Mouse (Mus musculus) midbrain, embryonic 16.5 days (tissue): Measurements from ENCODE around the gene Tppp3. TPM values are rescaled to one million over a fixed set of nuclear protein-coding genes. Genes with fewer than 3 reads are reported as not detected.

Experiments
- ATAC-seq: fragments of 200-750 bp; cut with Nextera tagmentation; 2 replicates; pipeline ENCODE4 v1.8.0; 2017; ENCODE audit warnings: moderate TSS enrichment
- H3K27ac ChIP-seq: fragments of 300-500 bp; sonication (generic); 2 replicates; pipeline ENCODE4 v1.5.1; 2014; ENCODE audit warnings: mild to moderate bottlenecking, low read length, mixed read lengths
- H3K27me3 ChIP-seq: fragments of 300-500 bp; sonication (generic); 2 replicates; pipeline ENCODE4 v1.6.1; 2014; ENCODE audit warnings: low read depth, low read length, mixed read lengths; ENCODE audit not compliant: control insufficient read depth, insufficient read depth
- H3K36me3 ChIP-seq: fragments of 300-500 bp; sonication (generic); 2 replicates; pipeline ENCODE4 v1.6.1; 2014; ENCODE audit warnings: mild to moderate bottlenecking, low read length, moderate library complexity, mixed read lengths; ENCODE audit not compliant: control insufficient read depth, insufficient read depth
- H3K4me1 ChIP-seq: fragments of 300-500 bp; sonication (generic); 2 replicates; pipeline ENCODE4 v1.6.1; 2014; ENCODE audit warnings: mild to moderate bottlenecking, low read length, mixed read lengths; ENCODE audit not compliant: control insufficient read depth, insufficient read depth
- H3K4me2 ChIP-seq: fragments of 300-500 bp; sonication (generic); 2 replicates; pipeline ENCODE4 v1.6.1; 2014; ENCODE audit warnings: mild to moderate bottlenecking, low read length, mixed read lengths
- H3K4me3 ChIP-seq: fragments of 300-500 bp; sonication (generic); 2 replicates; pipeline ENCODE4 v1.5.1; 2014; ENCODE audit warnings: low read depth, mild to moderate bottlenecking, low read length, moderate library complexity, mixed read lengths
- H3K9ac ChIP-seq: fragments of 300-500 bp; sonication (generic); 2 replicates; pipeline ENCODE4 v1.6.1; 2014; ENCODE audit warnings: low read depth, low read length, mixed read lengths
- H3K9me3 ChIP-seq: fragments of 300-500 bp; sonication (generic); replicated peaks from 2 replicates; pipeline ENCODE4 v1.6.1; 2014; ENCODE audit warnings: mild to moderate bottlenecking, low read length, mixed read lengths; ENCODE audit not compliant: control insufficient read depth, poor library complexity, severe bottlenecking
- WGBS: fragments of 180-500 bp; shearing (Covaris S2); extraction: QIAGEN DNeasy Blood & Tissue Kit; methylation state at CpG from one replicate; pipeline ENCODE4 v1.1.7; 2014; 5-methylcytosine and 5-hydroxymethylcytosine counted together
- polyA plus RNA-seq: library from polyadenylated mRNA; unstranded; fragments of >200 nt; fragmentation: Nextera tagmentation; extraction: Ambion mirVana; gene quantifications from 2 replicates; pipeline ENCODE4 v1.2.1, GENCODE M21; 2015

Tppp3 gene
- polyA plus RNA-seq, 1 experiment from 2014 or later, result 159 TPM

DNA sequence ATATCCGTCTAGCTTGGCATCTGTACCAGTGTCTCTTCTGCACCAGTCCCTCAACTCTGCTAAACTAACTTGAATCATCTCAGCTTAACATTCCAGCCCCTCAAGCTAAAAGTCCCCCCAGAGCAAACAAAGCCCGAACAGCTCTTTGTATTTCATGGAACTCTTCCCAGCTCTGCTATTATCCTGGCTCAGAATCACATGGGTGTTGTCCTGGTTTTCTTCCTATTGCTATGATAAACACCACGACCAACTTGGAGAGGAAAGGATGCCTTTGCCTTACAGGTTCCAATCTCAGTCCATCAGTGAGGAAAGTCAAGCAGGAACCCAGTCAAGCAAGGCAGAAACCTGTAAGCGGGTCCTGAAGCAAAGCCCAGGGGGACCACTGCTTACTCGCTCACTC lies 37.8 kb downstream of the Tppp3 start:
- no peaks in the 10 kb centered on the region for H3K36me3 ChIP-seq
- H3K4me1 ChIP-seq, result peaks cover 12% of the 10 kb centered on the region
- no peak overlapping the region for H3K4me3 ChIP-seq
- WGBS, result 22% methylated on average over 5 of the region's 5 CpGs
- no peak overlapping the region for H3K27ac ChIP-seq
- no peaks in the 10 kb centered on the region for H3K27me3 ChIP-seq
- H3K4me2 ChIP-seq, result no peak overlapping the region
- no peak for ATAC-seq
- no peak overlapping the region for H3K9ac ChIP-seq
- H3K9me3 ChIP-seq, result no peaks in the 10 kb centered on the region

DNA sequence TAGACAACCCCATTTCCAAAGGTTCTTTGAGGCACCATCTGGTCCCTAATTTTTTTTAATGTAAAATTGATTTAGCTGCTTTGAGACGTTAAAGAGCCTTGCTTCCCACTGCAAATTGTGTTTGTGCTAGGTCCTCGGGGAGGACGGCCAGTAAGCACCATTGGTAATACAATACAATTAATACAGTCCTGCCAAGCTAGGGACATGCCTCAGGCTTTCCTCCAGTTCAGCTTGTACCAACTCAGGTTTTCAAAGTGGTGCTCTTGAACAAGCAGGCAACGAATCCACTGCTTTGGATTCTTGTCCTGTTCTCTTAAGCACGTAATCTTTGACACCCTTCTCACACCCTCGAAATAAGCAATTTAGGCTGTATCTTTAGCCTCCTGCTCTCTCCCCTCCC lies 38.3 kb downstream of the Tppp3 start:
- Histone ChIP-seq H3K4me2 (no peak overlapping the region), H3K9ac (no peak overlapping the region), H3K27me3 (no peaks in the 10 kb centered on the region), H3K4me3 (no peak overlapping the region), H3K36me3 (no peaks in the 10 kb centered on the region), H3K4me1 (peaks cover 12% of the 10 kb centered on the region), H3K9me3 (no peaks in the 10 kb centered on the region), H3K27ac (0 out of 2 replicates have a peak overlapping the region, but pooled peaks have one; percentile 13)
- 23% methylated on average over 6 of the region's 6 CpGs for WGBS
- no peak for ATAC-seq

DNA sequence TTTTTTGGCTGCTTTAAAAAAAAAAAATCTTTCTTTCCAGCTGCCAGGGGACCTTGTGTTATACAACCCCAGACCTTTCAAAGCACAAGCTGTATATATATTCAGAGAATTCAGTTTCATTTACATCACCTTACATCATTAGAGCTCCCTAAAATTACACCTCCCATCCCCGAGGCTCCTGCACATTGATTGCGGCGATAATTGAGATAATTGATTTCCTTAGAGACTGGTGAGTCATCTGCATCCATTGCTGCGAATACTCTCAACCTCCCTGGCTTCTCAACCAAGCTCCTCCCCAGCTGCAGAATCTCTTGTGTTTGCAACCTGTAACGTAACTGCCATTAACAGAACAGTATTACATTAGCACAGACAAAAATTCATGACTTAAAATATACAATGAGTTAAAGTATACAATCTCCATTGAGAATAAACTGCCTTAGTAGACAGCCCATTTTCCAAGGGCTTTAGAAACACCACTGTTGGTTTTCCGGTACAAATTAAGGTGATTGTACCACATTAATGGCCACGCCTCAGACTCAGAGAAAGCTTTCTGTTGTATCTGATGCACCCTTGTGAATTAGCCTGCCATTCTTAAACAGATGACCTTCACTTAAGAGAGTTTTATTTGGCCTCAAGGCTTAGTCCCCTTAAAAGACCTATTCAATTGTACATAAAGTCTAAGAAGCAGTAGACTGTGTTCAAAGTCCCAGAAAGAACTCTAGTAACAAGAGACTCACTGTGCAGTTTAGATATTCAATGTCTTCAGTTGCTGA lies 39.4 kb downstream of the Tppp3 start:
- H3K27me3 ChIP-seq, result no peaks in the 10 kb centered on the region
- H3K36me3 ChIP-seq, result no peaks in the 10 kb centered on the region
- H3K4me2 ChIP-seq, result no peak overlapping the region
- ATAC-seq, result no peak
- peaks cover 12% of the 10 kb centered on the region for H3K4me1 ChIP-seq
- no peak overlapping the region for H3K27ac ChIP-seq
- H3K4me3 ChIP-seq, result no peak overlapping the region
- no peaks in the 10 kb centered on the region for H3K9me3 ChIP-seq
- WGBS, result 45% methylated on average over 7 of the region's 7 CpGs
- no peak overlapping the region for H3K9ac ChIP-seq

- Histone ChIP-seq H3K27me3 (no peaks in the 10 kb centered on the region), H3K9ac (no peak overlapping the region), H3K9me3 (no peaks in the 10 kb centered on the region), H3K4me1 (peaks cover 4% of the 10 kb centered on the region; the same call in 1 of the 2 replicates), H3K4me2 (no peak overlapping the region), H3K4me3 (no peak overlapping the region), H3K36me3 (no peaks in the 10 kb centered on the region), H3K27ac (no peak overlapping the region)
- WGBS, result 81% methylated on average over 6 of the region's 6 CpGs
- ATAC-seq, result no peak
Observed at GRCm38 (mm10) chr8:105426878-105427277, 44.4 kb downstream of the Tppp3 start.

DNA sequence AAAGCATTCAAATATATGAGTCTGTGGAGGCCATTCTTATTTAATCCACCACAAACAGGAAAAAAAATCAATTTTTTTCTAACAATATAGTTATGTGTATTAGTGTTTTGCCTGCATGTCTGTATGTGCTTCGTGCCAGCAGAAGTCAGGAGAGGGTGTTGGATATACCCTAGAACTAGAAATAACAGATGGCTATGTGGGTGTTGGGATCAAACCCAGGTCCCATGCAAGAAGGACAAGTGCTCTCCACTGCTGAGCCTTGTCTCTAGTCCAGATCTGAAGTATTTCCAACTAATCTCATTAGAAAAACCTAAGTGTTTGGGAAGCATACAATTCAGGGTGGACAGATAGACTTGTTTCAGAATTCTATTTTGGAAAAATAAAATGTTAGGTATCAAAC lies 49.3 kb downstream of the Tppp3 start:
- H3K9ac ChIP-seq, result no peak overlapping the region
- H3K27me3 ChIP-seq, result no peaks in the 10 kb centered on the region
- no peak overlapping the region for H3K4me2 ChIP-seq
- no peaks in the 10 kb centered on the region for H3K9me3 ChIP-seq
- no peak overlapping the region for H3K4me3 ChIP-seq
- ATAC-seq, result no peak
- H3K36me3 ChIP-seq, result no peaks in the 10 kb centered on the region
- no peak overlapping the region for H3K27ac ChIP-seq
- no peaks in the 10 kb centered on the region for H3K4me1 ChIP-seq
- WGBS, result 74% methylated on average over 1 of the region's 1 CpGs

DNA sequence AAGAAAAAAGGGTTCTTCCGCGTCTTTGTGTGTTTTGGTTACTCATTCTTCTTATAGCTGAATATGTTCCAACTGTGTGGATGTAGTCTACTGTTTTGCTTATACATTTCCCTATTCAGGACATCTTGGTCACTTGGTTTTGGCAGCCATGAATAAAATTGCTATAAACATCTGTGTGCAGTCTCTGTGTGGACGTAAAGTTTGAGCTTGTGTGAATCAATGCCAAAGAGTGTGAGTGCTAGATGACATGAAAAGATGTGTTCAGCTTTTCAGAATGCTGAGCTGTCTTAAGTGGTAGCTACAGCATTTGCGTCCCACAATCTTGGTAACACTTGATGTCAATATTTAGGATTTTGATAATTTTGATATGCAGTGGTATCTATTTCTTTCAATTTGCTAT lies 51.5 kb downstream of the Tppp3 start:
- H3K27me3 ChIP-seq, result no peaks in the 10 kb centered on the region

GRCm38 (mm10) chr8:105418992-105419391 lies 52.3 kb downstream of the Tppp3 start:
- H3K4me2 ChIP-seq, result no peak overlapping the region
- H3K4me1 ChIP-seq, result no peaks in the 10 kb centered on the region
- no peak overlapping the region for H3K9ac ChIP-seq
- H3K27ac ChIP-seq, result no peak overlapping the region
- H3K9me3 ChIP-seq, result no peaks in the 10 kb centered on the region
- H3K4me3 ChIP-seq, result no peak overlapping the region
- ATAC-seq, result no peak
- 67% methylated on average over 2 of the region's 2 CpGs for WGBS
- no peaks in the 10 kb centered on the region for H3K36me3 ChIP-seq
- H3K27me3 ChIP-seq, result no peaks in the 10 kb centered on the region

More for the DNA sequence above, 51.5 kb downstream of the Tppp3 start:
- Histone ChIP-seq H3K27ac (no peak overlapping the region), H3K9me3 (no peaks in the 10 kb centered on the region), H3K4me1 (no peaks in the 10 kb centered on the region), H3K4me2 (no peak overlapping the region), H3K9ac (no peak overlapping the region), H3K36me3 (no peaks in the 10 kb centered on the region), H3K4me3 (no peak overlapping the region)
- no peak for ATAC-seq
- 94% methylated on average over 4 of the region's 4 CpGs for WGBS

Other genes with a start within 250 kb of the Tppp3 start
- gene D230025D16Rik, start 246.4 kb downstream of the Tppp3 start, polyA plus RNA-seq, result 34.6 and 37.5 TPM in 2 replicates
- 5.8 and 8.9 TPM in 2 replicates for gene B3gnt9, start 216.4 kb downstream of the Tppp3 start, polyA plus RNA-seq
- gene Tradd, start 206.9 kb downstream of the Tppp3 start, polyA plus RNA-seq, result 12.8 and 14.0 TPM in 2 replicates
- gene Fbxl8, start 206.9 kb downstream of the Tppp3 start, polyA plus RNA-seq, result 0.82 and 1.1 TPM in 2 replicates
- gene Hsf4, start 201.7 kb downstream of the Tppp3 start, polyA plus RNA-seq, result 0.35 and 0.40 TPM in 2 replicates
- 4.5 and 4.7 TPM in 2 replicates for gene Nol3, start 195.4 kb downstream of the Tppp3 start, polyA plus RNA-seq
- gene 4931428F04Rik, start 181.7 kb downstream of the Tppp3 start, polyA plus RNA-seq, result 168 and 175 TPM in 2 replicates
- 10.5 and 12.0 TPM in 2 replicates for gene Exoc3l, start 175.4 kb downstream of the Tppp3 start, polyA plus RNA-seq
- 40.1 and 41.6 TPM in 2 replicates for gene E2f4, start 173.9 kb downstream of the Tppp3 start, polyA plus RNA-seq
- 0.88 and 1.1 TPM in 2 replicates for gene Elmo3, start 165.9 kb downstream of the Tppp3 start, polyA plus RNA-seq
- 0.83 and 0.88 TPM in 2 replicates for gene Lrrc29, start 145.2 kb downstream of the Tppp3 start, polyA plus RNA-seq
- gene Tmem208, start 145.2 kb downstream of the Tppp3 start, polyA plus RNA-seq, result 118 and 143 TPM in 2 replicates
- 0.49 and 1.0 TPM in 2 replicates for gene Fhod1, start 123.6 kb downstream of the Tppp3 start, polyA plus RNA-seq
- gene Slc9a5, start 122.7 kb downstream of the Tppp3 start, polyA plus RNA-seq, result 13.3 and 15.1 TPM in 2 replicates
- 2.4 and 2.7 TPM in 2 replicates for gene Plekhg4, start 98.3 kb downstream of the Tppp3 start, polyA plus RNA-seq
- gene Kctd19, start 58.0 kb downstream of the Tppp3 start, polyA plus RNA-seq, result not detected in 2 replicates
- 0.85 and 0.89 TPM in 2 replicates for gene Lrrc36, start 58.0 kb downstream of the Tppp3 start, polyA plus RNA-seq
- gene Zdhhc1, start 25.4 kb upstream of the Tppp3 start, polyA plus RNA-seq, result 33.6 and 38.4 TPM in 2 replicates
- 2.7 and 3.6 TPM in 2 replicates for gene Hsd11b2, start 47.2 kb upstream of the Tppp3 start, polyA plus RNA-seq
- gene Atp6v0d1, start 94.5 kb upstream of the Tppp3 start, polyA plus RNA-seq, result 226 and 244 TPM in 2 replicates
- gene Ripor1, start 133.7 kb upstream of the Tppp3 start, polyA plus RNA-seq, result 33.8 and 35.2 TPM in 2 replicates
- 93.8 and 100 TPM in 2 replicates for gene Ctcf, start 165.0 kb upstream of the Tppp3 start, polyA plus RNA-seq
- gene Agrp, start 165.9 kb upstream of the Tppp3 start, polyA plus RNA-seq, result 1.4 TPM in 2 replicates
- gene Carmil2, start 214.7 kb upstream of the Tppp3 start, polyA plus RNA-seq, result 22.9 and 23.0 TPM in 2 replicates
- gene Acd, start 229.6 kb upstream of the Tppp3 start, polyA plus RNA-seq, result 95.6 and 97.6 TPM in 2 replicates
- 50.2 and 57.9 TPM in 2 replicates for gene Pard6a, start 229.6 kb upstream of the Tppp3 start, polyA plus RNA-seq
- 0.28 and 0.45 TPM in 2 replicates for gene 4933405L10Rik, start 236.1 kb upstream of the Tppp3 start, polyA plus RNA-seq
- gene Enkd1, start 236.7 kb upstream of the Tppp3 start, polyA plus RNA-seq, result 14.9 and 16.5 TPM in 2 replicates